Mouse (Mus musculus) hindbrain, embryonic 13.5 days (tissue): Measurements from ENCODE around the gene Cdhr2. TPM values are rescaled to one million over a fixed set of nuclear protein-coding genes. Genes with fewer than 3 reads are reported as not detected.
A peak's percentile ranks its signal among the peaks of the same experiment; 100 is the strongest.

Experiments
- ATAC-seq: fragments of 200-750 bp; cut with Nextera tagmentation; 2 replicates; pipeline ENCODE4 v1.8.0; 2017; ENCODE audit warnings: moderate TSS enrichment; ENCODE audit not compliant: low FRiP score
- H3K27ac ChIP-seq: fragments of 300-500 bp; sonication (generic); 2 replicates; pipeline ENCODE4 v1.5.1; 2015; ENCODE audit warnings: inconsistent platforms, mild to moderate bottlenecking, moderate library complexity
- H3K27me3 ChIP-seq: fragments of 300-500 bp; sonication (generic); 2 replicates; pipeline ENCODE4 v1.6.1; 2015; ENCODE audit warnings: mild to moderate bottlenecking, inconsistent platforms
- H3K36me3 ChIP-seq: fragments of 300-500 bp; sonication (generic); 2 replicates; pipeline ENCODE4 v1.6.1; 2015; ENCODE audit warnings: mild to moderate bottlenecking, inconsistent platforms
- H3K4me1 ChIP-seq: fragments of 300-500 bp; sonication (generic); replicated peaks from 2 replicates; pipeline ENCODE4 v1.6.1; 2015; ENCODE audit warnings: inconsistent platforms
- H3K4me2 ChIP-seq: fragments of 300-500 bp; sonication (generic); 2 replicates; pipeline ENCODE4 v1.6.1; 2015; ENCODE audit warnings: inconsistent platforms, mild to moderate bottlenecking, moderate library complexity
- H3K4me3 ChIP-seq: fragments of 300-500 bp; sonication (generic); 2 replicates; pipeline ENCODE4 v1.5.1; 2015; ENCODE audit warnings: mild to moderate bottlenecking, inconsistent platforms
- H3K9ac ChIP-seq: fragments of 300-500 bp; sonication (generic); 2 replicates; pipeline ENCODE4 v1.6.1; 2015; ENCODE audit warnings: mild to moderate bottlenecking, inconsistent platforms
- H3K9me3 ChIP-seq: fragments of 300-500 bp; sonication (generic); 2 replicates; pipeline ENCODE4 v1.6.1; 2016; ENCODE audit warnings: inconsistent platforms
- WGBS: fragments of 180-500 bp; shearing (Covaris S2); methylation state at CpG from one replicate; pipeline ENCODE4 v1.1.7; 2015; 5-methylcytosine and 5-hydroxymethylcytosine counted together
- polyA plus RNA-seq: library from polyadenylated mRNA; unstranded; fragments of >200 nt; fragmentation: Nextera tagmentation; extraction: Ambion mirVana; gene quantifications from 2 replicates; pipeline ENCODE4 v1.2.1, GENCODE M21; 2015

Gene Cdhr2
- polyA plus RNA-seq, 1 experiment from 2014 or later: 0.08 TPM

DNA sequence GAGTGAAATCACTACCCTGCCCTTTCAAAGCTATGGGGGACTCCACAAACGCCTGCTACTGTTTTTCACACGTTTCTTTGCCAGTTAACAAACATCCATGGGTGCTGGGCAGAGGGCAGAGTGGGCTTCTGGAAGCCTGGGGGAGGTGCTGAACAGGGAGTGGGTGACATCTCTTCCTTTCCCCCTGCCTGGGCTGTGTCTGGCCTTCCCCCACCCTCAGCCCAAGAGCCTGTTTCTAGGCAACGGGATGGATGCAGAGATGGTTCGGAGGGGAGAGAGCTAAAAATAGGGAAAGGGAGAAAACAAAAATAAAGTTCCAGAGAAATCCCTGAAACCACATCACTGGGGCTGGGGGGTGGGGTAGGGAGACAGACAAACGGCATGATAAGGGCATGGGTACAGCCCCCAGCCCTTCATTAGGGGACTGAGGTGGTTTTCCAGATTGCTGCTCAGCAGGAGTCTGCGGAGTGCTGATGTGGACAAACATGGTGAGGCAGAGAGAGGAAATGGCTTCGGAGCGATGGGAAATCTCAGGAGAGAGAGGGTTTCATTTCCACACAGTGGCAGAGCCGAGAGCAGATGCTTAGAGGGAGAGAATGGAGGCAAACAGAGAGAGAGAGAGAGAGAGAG, 54.1 kb downstream of the Cdhr2 start:
- H3K4me2 ChIP-seq: peak overlapping the region; percentile 32
- no peaks in the 10 kb centered on the region for H3K36me3 ChIP-seq
- H3K4me1 ChIP-seq: peaks cover 72% of the 10 kb centered on the region
- no peak overlapping the region for H3K4me3 ChIP-seq
- H3K27me3 ChIP-seq: peaks cover 23% of the 10 kb centered on the region
- no peak for ATAC-seq
- H3K9ac ChIP-seq: peak overlapping the region; percentile 49; the same call in 1 of the 2 replicates
- H3K9me3 ChIP-seq: no peaks in the 10 kb centered on the region
- peak overlapping the region; percentile 74 for H3K27ac ChIP-seq
- 22% methylated on average over 9 of the region's 9 CpGs for WGBS

DNA sequence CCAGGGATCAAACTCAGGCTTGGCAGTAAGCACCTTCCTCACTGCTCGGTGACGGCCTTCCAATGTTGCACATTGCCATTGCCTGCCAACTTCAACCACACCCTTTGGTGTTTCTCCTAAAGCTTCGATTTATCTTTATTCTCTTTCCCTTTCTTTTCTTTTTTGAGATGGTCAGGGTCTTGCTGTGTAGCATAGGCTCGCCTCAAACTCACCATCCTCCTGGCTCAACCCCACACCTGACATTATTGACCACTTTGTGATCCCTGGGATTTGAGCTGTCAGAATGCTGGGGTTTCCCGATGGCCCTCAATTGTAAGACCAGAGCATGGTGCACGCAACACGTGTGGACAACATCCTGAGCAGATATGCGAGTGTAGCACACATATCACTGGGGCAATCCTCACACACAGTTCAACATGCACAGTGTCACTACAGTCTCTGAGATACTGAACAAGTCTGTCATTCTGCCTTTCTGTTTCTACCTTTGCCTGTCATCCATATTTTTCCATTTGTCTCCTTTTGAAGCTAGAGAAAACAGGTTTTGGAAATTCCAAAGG, 55.0 kb downstream of the Cdhr2 start:
- no peak overlapping the region for H3K9ac ChIP-seq
- peaks cover 30% of the 10 kb centered on the region for H3K27me3 ChIP-seq
- no peak overlapping the region for H3K4me3 ChIP-seq
- H3K4me2 ChIP-seq: no peak overlapping the region
- H3K9me3 ChIP-seq: no peaks in the 10 kb centered on the region
- WGBS: 89% methylated on average over 8 of the region's 8 CpGs
- H3K27ac ChIP-seq: no peak overlapping the region
- no peak for ATAC-seq
- peaks cover 70% of the 10 kb centered on the region for H3K4me1 ChIP-seq
- H3K36me3 ChIP-seq: no peaks in the 10 kb centered on the region

DNA sequence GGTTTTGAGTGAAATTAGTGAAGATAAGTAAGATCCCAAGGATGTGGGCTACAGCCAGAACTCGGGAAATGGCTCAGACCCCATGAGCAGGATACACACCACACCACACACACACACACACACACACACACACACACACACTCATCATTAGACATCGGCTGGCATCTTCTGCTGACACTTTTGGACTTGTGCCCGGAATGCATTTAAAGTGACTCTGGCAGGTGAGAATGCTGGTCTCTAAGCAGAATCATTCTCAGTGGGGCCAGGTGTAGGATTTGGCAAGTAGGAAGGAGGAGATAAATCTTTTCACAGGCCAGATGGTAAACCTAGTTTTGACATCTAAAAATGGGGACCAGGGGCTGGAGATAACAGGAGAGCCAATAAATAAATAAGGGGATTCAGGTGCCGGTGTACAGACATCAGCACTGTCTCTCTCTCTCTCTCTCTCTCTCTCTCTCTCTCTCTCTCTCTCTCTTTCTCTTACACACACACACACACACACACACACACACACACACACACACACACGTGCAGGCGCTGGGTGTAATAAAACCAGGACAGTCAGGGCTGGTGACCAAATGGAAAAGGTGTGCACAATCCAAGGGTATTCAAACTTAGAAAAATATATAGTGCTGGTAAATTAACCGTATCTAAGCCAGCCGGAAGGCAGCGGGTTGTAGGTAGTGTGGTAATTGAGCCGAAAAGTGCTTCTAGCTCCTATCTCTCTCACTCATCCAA, 56.0 kb downstream of the Cdhr2 start:
- peak overlapping the region; percentile 64 for H3K4me2 ChIP-seq
- H3K36me3 ChIP-seq: no peaks in the 10 kb centered on the region
- H3K27ac ChIP-seq: peak overlapping the region; percentile 95
- 0 out of 2 replicates have a peak, but pooled peaks have one; percentile 5 for ATAC-seq
- peak overlapping the region; percentile 40 for H3K4me3 ChIP-seq
- H3K9me3 ChIP-seq: no peaks in the 10 kb centered on the region
- peaks cover 30% of the 10 kb centered on the region for H3K27me3 ChIP-seq
- 41% methylated on average over 10 of the region's 10 CpGs for WGBS
- peak overlapping the region; percentile 70 for H3K9ac ChIP-seq
- H3K4me1 ChIP-seq: peaks cover 68% of the 10 kb centered on the region

DNA sequence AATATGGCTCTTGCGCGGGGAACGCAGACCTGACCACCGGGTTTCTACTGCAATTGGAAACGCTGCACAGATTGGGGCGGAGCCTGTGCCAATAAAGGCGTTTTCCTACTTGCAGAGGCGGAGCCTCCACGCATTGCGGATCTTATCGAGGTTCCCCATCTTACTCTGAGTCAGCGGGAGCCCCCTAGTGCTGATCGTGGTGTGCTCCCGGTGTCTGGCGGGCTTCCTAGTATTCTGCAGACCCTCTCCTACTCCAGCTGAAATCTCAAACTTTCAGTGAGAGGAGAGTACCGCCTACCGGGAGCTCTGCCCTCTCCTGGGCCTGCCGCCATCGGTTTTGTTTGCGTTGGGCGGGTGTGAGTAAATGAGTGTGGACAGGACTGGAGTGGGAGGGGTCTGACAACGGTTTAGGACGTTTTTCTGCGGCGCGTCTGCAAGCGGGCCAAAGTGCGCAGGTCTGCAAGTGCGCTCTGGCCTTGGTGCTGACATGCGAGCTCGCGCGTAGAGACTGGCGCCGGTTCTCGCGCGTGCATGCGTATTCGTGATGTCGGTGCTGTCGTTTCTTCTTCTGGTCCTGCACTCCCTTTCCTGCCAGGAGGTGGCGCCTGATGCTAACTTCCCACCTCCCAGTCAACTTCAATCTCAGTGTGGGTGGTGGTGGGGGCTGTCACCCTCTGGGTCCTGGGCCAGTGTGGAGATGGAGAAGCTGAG, 56.9 kb downstream of the Cdhr2 start:
- Histone ChIP-seq H3K27ac (peak overlapping the region; percentile 95), H3K4me1 (peaks cover 60% of the 10 kb centered on the region), H3K4me2 (peak overlapping the region; percentile 64), H3K9me3 (no peaks in the 10 kb centered on the region), H3K9ac (peak overlapping the region; percentile 70), H3K27me3 (peaks cover 33% of the 10 kb centered on the region), H3K4me3 (peak overlapping the region; percentile 40), H3K36me3 (no peaks in the 10 kb centered on the region)
- under 1% methylated on average over 43 of the region's 43 CpGs for WGBS
- ATAC-seq: peak; percentile 82

DNA sequence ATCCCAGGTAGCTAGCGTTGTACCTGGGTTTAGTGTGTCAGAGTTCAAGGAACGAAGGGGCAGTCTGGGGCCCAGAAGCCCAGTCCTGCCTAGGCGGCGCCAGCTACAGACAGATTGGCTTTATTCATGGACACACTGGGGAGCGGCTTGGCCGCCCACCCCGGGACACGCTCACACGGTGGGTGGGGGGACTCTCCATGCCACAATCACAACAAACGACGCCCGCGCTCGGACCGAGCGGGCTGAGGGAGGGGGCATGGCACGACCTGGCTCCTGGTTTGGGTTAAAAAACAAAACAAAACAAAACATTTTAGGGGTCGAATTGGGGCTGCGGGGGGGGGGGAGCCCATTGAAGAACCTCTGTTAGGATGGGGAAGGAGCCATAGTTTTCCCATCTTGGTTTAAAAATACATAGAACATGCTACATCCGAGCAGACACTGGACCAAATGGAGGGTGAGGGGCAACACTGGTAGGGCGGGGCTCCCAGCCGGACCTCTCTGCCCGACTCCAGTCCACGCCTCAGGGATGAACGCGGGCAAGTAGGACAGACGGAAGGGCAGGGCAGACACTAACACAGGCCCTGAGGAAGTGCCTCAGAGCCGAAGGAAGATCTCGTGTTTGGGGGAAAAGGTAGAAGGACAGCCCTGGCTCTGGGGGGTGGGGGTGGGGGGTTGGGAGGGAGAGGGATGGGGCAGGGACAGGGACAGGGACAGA, 57.7 kb downstream of the Cdhr2 start:
- Histone ChIP-seq H3K4me1 (peaks cover 60% of the 10 kb centered on the region), H3K36me3 (no peaks in the 10 kb centered on the region), H3K9me3 (no peaks in the 10 kb centered on the region), H3K4me3 (peak overlapping the region; percentile 40), H3K9ac (peak overlapping the region; percentile 70), H3K4me2 (peak overlapping the region; percentile 64), H3K27ac (peak overlapping the region; percentile 95), H3K27me3 (peaks cover 40% of the 10 kb centered on the region)
- peak; percentile 53 for ATAC-seq
- under 1% methylated on average over 29 of the region's 29 CpGs for WGBS

DNA sequence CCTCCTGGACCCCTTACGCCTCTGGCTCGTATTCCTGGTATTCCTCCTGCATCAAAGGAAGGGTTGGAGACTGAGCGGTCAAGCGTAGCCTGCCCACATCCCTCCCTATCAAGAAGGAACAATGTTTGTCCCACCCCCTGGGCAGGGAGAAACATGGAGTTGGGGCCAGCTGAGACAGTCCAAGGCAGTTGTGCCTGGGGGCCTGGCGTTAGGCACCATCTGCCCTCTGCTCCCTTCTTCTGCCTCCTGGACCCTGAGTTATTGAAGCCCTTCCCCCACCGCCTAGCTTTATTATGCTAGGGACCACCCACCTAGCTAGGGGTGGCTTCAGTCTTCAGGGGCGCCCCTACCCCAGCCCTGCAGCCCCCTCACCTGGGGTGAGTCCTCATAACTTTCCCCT, 58.2 kb downstream of the Cdhr2 start:
- ATAC-seq: no peak
- Histone ChIP-seq H3K36me3 (no peaks in the 10 kb centered on the region), H3K4me2 (peak overlapping the region; percentile 64), H3K4me1 (peaks cover 58% of the 10 kb centered on the region), H3K27ac (no peak overlapping the region), H3K4me3 (0 out of 2 replicates have a peak overlapping the region, but pooled peaks have one; percentile 40), H3K27me3 (peaks cover 46% of the 10 kb centered on the region), H3K9ac (peak overlapping the region; percentile 70), H3K9me3 (no peaks in the 10 kb centered on the region)
- WGBS: 10% methylated on average over 7 of the region's 7 CpGs

DNA sequence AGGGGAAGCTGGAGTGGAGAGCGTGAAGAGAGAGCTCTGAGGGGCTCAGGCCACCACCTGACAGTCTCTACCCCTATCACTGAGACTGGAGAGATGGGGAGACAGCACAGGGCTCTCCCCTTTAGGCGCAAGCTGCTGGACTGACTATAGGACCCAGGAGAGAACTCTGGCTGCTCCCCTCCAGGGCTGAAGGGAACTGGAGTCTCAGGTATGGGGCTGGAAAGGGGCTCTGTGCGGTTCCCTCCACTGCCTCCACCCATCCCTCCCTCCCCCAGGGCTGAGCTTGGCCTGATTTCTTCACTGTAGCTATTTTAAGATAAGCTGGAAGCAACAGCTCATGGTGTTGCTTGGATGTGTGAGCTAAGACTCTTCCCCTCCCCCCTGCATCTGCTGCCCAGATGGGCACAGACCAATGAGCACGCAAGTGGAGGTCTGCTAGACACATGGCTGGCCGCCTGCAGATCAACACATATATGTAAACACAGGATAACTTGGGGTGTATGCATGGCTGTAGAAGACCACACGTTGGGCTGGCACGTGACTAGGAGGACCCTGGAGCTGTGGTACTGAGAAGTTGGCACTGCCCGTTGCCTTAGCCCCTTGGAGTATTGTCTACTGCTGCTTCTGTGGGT, 59.0 kb downstream of the Cdhr2 start:
- Histone ChIP-seq H3K27ac (no peak overlapping the region), H3K27me3 (peaks cover 53% of the 10 kb centered on the region), H3K9me3 (no peaks in the 10 kb centered on the region), H3K9ac (no peak overlapping the region), H3K4me2 (no peak overlapping the region), H3K4me3 (no peak overlapping the region), H3K36me3 (no peaks in the 10 kb centered on the region), H3K4me1 (peaks cover 58% of the 10 kb centered on the region)
- ATAC-seq: no peak
- 68% methylated on average over 8 of the region's 8 CpGs for WGBS

DNA sequence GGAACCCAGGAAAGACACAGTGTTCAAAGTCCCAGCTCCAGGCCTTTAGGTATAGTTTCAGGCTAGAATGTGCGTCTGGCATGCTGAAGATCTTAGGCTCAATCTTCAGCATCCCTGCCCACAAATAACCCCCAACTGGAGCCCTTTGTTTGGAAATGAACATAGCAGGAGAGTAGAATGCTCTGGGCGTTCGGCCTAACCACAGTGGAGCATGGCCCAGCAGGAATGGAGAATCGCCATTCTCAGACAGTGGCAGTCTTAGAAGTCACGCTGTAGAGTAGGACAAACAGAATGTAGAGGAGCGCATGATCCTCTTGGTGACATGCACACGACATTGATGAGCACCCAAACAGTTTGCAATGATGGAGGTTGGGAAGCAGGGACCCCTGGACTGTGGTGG, 59.6 kb downstream of the Cdhr2 start:
- no peak overlapping the region for H3K4me2 ChIP-seq
- H3K27ac ChIP-seq: no peak overlapping the region
- no peaks in the 10 kb centered on the region for H3K36me3 ChIP-seq
- H3K4me1 ChIP-seq: peaks cover 58% of the 10 kb centered on the region
- WGBS: 68% methylated on average over 7 of the region's 7 CpGs
- no peaks in the 10 kb centered on the region for H3K9me3 ChIP-seq
- no peak overlapping the region for H3K9ac ChIP-seq
- H3K4me3 ChIP-seq: no peak overlapping the region
- peaks cover 60% of the 10 kb centered on the region for H3K27me3 ChIP-seq
- ATAC-seq: no peak

DNA sequence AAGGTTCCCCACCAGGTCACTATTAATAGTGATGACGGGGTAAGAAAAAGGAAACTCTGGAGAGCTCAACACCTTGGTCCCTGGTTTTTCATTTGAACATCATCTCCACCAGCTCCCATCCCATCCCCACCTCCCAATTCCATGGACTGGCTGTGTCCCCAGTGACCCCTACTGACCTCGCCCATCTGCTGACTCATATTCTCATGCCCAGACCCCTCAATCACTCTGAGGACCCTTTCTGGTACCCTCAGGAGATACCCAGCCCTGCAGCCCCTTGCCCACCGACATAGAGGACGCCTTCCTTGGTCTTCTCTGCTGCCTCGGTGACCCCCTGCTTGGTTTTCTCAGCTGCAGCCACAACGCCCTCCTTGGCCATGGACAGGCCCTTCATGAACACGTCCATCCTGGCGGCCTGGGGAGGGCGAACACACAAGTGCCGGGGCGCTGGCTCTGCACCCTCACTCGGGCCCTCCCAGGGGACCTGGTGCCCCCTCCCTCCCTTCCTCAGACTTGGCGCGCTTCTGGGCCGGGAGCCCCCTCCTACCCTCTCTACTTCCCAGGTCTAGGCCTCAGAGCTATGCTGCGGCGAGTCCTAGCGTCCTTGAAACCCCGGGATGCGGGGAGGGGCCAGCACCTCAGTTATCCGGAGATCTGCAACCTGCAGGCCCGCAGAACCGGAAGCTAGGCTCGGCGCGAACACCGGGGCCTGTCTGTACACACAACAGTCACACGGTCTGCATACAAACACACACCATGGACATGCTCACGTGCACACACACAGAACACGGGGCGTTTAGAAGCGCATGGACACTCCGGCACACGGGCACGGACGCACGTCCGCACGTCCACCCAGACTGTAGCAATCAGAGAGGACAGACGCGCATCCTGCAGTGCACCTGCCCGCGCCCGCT, 64.3 kb downstream of the Cdhr2 start:
- no peaks in the 10 kb centered on the region for H3K36me3 ChIP-seq

DNA sequence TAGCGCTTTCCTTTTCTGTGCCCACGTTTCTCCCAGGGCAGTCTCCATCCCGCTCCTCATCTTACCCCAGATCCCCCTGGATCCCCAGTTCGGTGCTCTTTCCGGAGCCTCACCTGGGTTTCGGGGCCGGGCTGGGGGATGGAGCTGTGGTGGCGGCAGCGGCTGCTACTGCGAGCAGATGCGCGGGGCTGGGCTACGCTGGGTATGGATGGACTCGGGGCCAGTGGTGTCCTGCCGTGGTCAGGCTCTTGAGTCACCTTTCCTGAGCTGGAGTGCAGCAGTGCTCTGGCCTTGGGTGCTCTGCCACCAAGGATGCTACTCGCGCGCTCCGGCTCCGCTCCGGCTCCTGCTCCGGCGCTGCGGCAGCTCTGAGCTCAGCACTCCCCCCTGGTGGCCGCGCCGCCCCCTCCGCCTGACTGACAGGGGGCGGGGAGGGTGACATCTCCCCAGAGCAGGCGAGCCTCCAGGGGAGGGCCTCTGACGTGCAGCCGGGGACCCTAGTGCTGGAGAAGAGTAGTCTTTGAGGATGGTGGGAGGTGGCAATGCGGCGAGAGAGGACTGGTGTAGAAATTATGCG, 65.0 kb downstream of the Cdhr2 start, which contains the start of gene Sncb:
Gene Sncb (minus strand): TSS at position 404 of the 577 bp plus-strand sequence.
- peak within 1 kb of the TSS; percentile 49 for H3K27ac ChIP-seq
- H3K4me3 ChIP-seq: peak within 1 kb of the TSS; percentile 55
- H3K27me3 ChIP-seq: peaks cover 75% of the 10 kb centered on the region
- WGBS: under 1% methylated on average over 35 of the region's 35 CpGs
- H3K4me2 ChIP-seq: peak within 1 kb of the TSS; percentile 78
- no peaks in the 10 kb centered on the region for H3K36me3 ChIP-seq
- ATAC-seq: peak; percentile 72
- H3K9ac ChIP-seq: peak within 1 kb of the TSS; percentile 78
- H3K9me3 ChIP-seq: no peaks in the 10 kb centered on the region
- H3K4me1 ChIP-seq: peaks cover 25% of the 10 kb centered on the region

More for the DNA sequence above, 64.3 kb downstream of the Cdhr2 start:
- peaks cover 83% of the 10 kb centered on the region for H3K27me3 ChIP-seq
- H3K9me3 ChIP-seq: no peaks in the 10 kb centered on the region
- WGBS: 3% methylated on average over 44 of the region's 44 CpGs
- ATAC-seq: peak; percentile 22
- peaks cover 26% of the 10 kb centered on the region for H3K4me1 ChIP-seq
- peak overlapping the region; percentile 78 for H3K9ac ChIP-seq
- peak overlapping the region; percentile 55 for H3K4me3 ChIP-seq
- H3K4me2 ChIP-seq: peak overlapping the region; percentile 78
- peak overlapping the region; percentile 49; the same call in 1 of the 2 replicates for H3K27ac ChIP-seq
